Mouse (Mus musculus) MEL (cell line): Measurements from ENCODE around the gene Gtpbp1.

Experiments
- CHD2 ChIP-seq: IDR thresholded peaks from 2 replicates; pipeline ENCODE4 v1.6.1; 2011; ENCODE audit warnings: low read length, improper control_type of control experiment
- CTCF ChIP-seq, 3 experiments: IDR thresholded peaks in 2 of 3; conservative IDR thresholded peaks in 1 of 3; 2 replicates each; pipeline ENCODE4 v1.5.1; 2011 to 2012; ENCODE audit warnings: low read length in 3 of 3, low read depth in 2 of 3, mild to moderate bottlenecking in 2 of 3, improper control_type of control experiment in 1 of 3, inconsistent platforms in 1 of 3, mixed read lengths in 1 of 3, moderate library complexity in 1 of 3; ENCODE audit not compliant: control insufficient read depth in 1 of 3, insufficient read depth in 1 of 3, poor library complexity in 1 of 3, severe bottlenecking in 1 of 3
- GABPA ChIP-seq: IDR thresholded peaks from 2 replicates; pipeline ENCODE4 v1.6.1; 2012; ENCODE audit warnings: low read depth, mild to moderate bottlenecking, inconsistent platforms, low read length, improper control_type of control experiment, moderate library complexity
- KAT2A ChIP-seq: conservative IDR thresholded peaks from 2 replicates; pipeline ENCODE4 v1.6.1; 2012; ENCODE audit warnings: low read depth, low read length, improper control_type of control experiment, inconsistent platforms
- MXI1 ChIP-seq: IDR thresholded peaks from 2 replicates; pipeline ENCODE4 v1.6.1; 2011; ENCODE audit warnings: mild to moderate bottlenecking, low read depth, low read length, improper control_type of control experiment
- NELFE ChIP-seq: IDR thresholded peaks from 2 replicates; pipeline ENCODE4 v1.6.1; 2011; ENCODE audit warnings: low read depth, low read length, improper control_type of control experiment
- NRF1 ChIP-seq: IDR thresholded peaks from 2 replicates; pipeline ENCODE4 v1.6.1; 2014; ENCODE audit warnings: low read depth, mild to moderate bottlenecking, inconsistent platforms, low read length, improper control_type of control experiment, moderate library complexity; ENCODE audit not compliant: poor library complexity, insufficient read depth, severe bottlenecking
- POLR2A ChIP-seq, 2 experiments: IDR thresholded peaks; 2 replicates each; pipeline ENCODE4 v1.6.1; 2011 to 2012; ENCODE audit warnings: low read length in 2 of 2, mild to moderate bottlenecking in 2 of 2, control low read depth in 1 of 2, improper control_type of control experiment in 1 of 2, low read depth in 1 of 2, moderate library complexity in 1 of 2; ENCODE audit not compliant: control insufficient read depth in 1 of 2, insufficient read depth in 1 of 2, poor library complexity in 1 of 2
- POLR2AphosphoS2 ChIP-seq: IDR thresholded peaks from 2 replicates; pipeline ENCODE4 v1.6.1; 2011; ENCODE audit warnings: low read length, improper control_type of control experiment
- SIN3A ChIP-seq: IDR thresholded peaks from 2 replicates; pipeline ENCODE4 v1.6.1; 2012; ENCODE audit warnings: low read length, improper control_type of control experiment, inconsistent platforms
- TCF12 ChIP-seq: IDR thresholded peaks from 2 replicates; pipeline ENCODE4 v1.6.1; 2014; ENCODE audit warnings: low read depth, mild to moderate bottlenecking, inconsistent platforms, low read length, improper control_type of control experiment, moderate library complexity
- USF1 ChIP-seq: IDR thresholded peaks from 2 replicates; pipeline ENCODE4 v1.6.1; 2014; ENCODE audit warnings: low read depth, mild to moderate bottlenecking, inconsistent platforms, low read length, improper control_type of control experiment, moderate library complexity
- ZMIZ1 ChIP-seq: IDR thresholded peaks from 2 replicates; pipeline ENCODE4 v1.6.1; 2012; ENCODE audit warnings: low read depth, mild to moderate bottlenecking, inconsistent platforms, low read length, improper control_type of control experiment, moderate library complexity

- TF ChIP-seq USF1 (no peak), POLR2AphosphoS2 (no peak), POLR2A (IDR thresholded peaks at IDR 0.05; ENCODE audit: control insufficient read depth in 1 of 2, insufficient read depth in 1 of 2, low read depth in 1 of 2, low read length in 2 of 2, poor library complexity in 1 of 2) (no peak), CHD2 (no peak), GABPA (no peak), TCF12 (no peak), NELFE (no peak), KAT2A (no peak), ZMIZ1 (no peak), CTCF (IDR thresholded peaks at IDR 0.05 in 2 of 3, conservative IDR thresholded peaks at IDR 0.05 in 1 of 3; ENCODE audit: control insufficient read depth in 1 of 3, insufficient read depth in 1 of 3, low read depth in 2 of 3, low read length in 3 of 3, poor library complexity in 1 of 3, severe bottlenecking in 1 of 3) (no peak), SIN3A (no peak), MXI1 (no peak), NRF1 (no peak)
Observed at GRCm38 (mm10) chr15:79683146-79683545, 7.5 kb upstream of the Gtpbp1 start.
